Mouse (Mus musculus) small intestine, adult 2 months (tissue): ENCODE measurements around the gene Abcg5.

ENCODE experiments used
- CTCF ChIP-seq: fragments of 200-500 bp; IDR thresholded peaks from 2 replicates; pipeline ENCODE4 v1.5.1; 2012; ENCODE audit warnings: low read depth, mild to moderate bottlenecking, control low read depth, inconsistent platforms, low read length, moderate library complexity, mixed read lengths; ENCODE audit not compliant: insufficient replicate concordance, insufficient read length; ENCODE audit errors: extremely low read depth
- POLR2A ChIP-seq: fragments of 200-500 bp; IDR thresholded peaks from 2 replicates; pipeline ENCODE4 v1.6.1; 2012; ENCODE audit warnings: low read depth, mild to moderate bottlenecking, control low read depth, inconsistent platforms, low read length, moderate library complexity

- TF ChIP-seq POLR2A (no peak), CTCF (no peak)
Observed at GRCm38 (mm10) chr17:84685286-84685685, 2.5 kb upstream of the Abcg5 start.
